Mouse (Mus musculus) small intestine, adult 2 months (tissue): ENCODE results near the gene A430078G23Rik.

Experiments used
- CTCF ChIP-seq: fragments of 200-500 bp; IDR thresholded peaks from 2 replicates; pipeline ENCODE4 v1.5.1; 2012; ENCODE audit warnings: low read depth, mild to moderate bottlenecking, control low read depth, inconsistent platforms, low read length, moderate library complexity, mixed read lengths; ENCODE audit not compliant: insufficient replicate concordance, insufficient read length; ENCODE audit errors: extremely low read depth
- POLR2A ChIP-seq: fragments of 200-500 bp; IDR thresholded peaks from 2 replicates; pipeline ENCODE4 v1.6.1; 2012; ENCODE audit warnings: low read depth, mild to moderate bottlenecking, control low read depth, inconsistent platforms, low read length, moderate library complexity

GRCm38 (mm10) chr8:3400509-3400908, 47.3 kb downstream of the A430078G23Rik start:
- no peak for TF ChIP-seq POLR2A
- TF ChIP-seq CTCF = no peak
